Mouse (Mus musculus) heart, adult 11 months (tissue): ENCODE data around the gene Tbx1.
A peak's percentile ranks its signal among the peaks of the same experiment; 100 is the strongest.

Source experiments
- DNase-seq: peaks from one replicate; pipeline ENCODE4 v3.0.0; 2022

Gene Tbx1

GRCm38 (mm10) chr16:18589804-18590790 lies at the start of gene Tbx1:
Gene Tbx1, minus strand, starts transcription at chr16:18590671.
- DNase-seq, result peak; percentile 88

DNA sequence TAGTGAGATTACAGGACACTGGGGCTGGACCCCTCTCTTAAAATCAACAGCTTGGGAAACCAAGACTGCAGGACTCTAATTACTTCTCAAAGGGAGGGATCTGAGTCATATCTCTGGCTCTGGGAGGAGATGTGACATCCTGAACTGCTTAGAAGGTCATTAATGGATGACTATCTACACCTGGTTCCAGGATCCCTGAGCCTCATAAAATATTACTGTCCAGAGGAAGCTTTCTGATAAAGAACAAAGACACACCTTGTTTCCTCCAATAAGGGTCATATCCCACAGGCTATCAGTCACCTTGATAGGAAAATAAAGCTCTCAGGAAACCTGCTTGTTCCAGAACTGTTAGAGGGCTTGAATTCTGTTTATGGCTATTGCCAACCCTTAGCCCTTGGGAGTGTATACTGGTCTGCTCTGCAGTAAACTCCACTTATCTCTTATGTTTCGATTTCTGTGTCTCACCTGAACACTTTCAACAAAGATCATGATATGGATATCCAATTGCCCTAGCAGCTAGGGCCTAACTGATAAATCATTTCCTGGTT lies 49.0 kb upstream of the Tbx1 start:
- DNase-seq, result peak; percentile 33

DNA sequence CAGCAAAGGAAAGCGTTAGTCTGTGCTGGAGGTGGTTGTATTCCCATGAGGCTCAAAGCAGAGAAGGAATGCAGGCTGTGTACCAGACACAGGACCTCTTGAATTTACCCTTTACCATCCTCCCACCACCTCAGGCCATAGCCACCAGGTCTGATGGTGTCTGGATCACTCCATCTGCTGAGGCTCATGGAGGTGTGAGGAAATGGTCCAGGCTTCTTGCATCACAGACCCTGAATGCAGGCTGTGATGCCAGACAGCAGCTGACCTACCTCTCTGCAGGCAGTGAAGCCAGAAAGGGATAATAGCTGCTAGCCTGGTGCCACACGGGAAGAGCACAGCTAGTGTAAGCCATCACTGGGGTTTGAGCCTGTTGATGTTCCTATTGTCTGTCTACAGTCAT lies 47.9 kb upstream of the Tbx1 start:
- DNase-seq, result peak; percentile 51

DNA sequence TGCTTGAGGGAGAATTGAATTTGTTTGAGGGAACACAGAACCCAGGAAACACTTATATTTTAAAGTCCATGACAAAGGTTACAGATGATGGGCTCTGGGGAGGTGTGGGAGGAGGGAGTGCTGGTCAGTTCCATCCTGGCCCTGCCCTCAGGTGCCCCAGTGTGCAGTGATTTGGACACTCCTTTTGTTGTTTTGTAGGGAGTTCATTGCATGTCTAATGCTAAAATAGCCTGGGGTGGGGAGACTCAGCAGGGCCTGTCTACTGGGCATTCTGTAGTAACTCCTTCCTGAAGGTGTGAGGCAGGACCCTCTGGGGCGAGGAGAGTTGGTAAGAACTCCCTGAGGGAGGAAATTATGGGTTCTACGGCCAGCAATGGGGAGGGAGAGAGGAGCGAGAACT lies 46.3 kb upstream of the Tbx1 start:
- peak; percentile 72 for DNase-seq

- DNase-seq, result peak; percentile 41
Observed at GRCm38 (mm10) chr16:18636401-18636800, 45.9 kb upstream of the Tbx1 start.

DNA sequence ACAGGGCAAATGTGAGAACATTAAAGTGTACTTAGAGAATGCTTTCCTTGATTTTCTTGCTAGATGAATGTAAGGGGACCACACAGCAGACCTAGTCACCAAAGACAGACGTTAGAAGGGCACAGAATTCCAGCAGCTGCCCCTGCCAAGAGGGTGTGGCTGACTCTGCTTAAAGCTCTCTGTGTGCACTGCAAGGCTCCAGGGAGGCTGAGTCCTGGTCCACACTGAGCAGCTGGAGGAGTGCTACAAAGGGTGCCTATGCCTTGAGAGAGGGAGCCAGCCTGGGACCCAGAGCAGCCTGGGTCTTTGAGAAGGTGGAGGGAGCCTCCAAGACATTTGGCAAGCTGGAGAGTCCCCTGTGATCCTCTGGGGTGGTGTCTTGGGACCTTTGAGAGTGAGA lies 42.9 kb upstream of the Tbx1 start:
- DNase-seq, result peak; percentile 82

- peak; percentile 83 for DNase-seq
Observed at GRCm38 (mm10) chr16:18632816-18633215, 42.3 kb upstream of the Tbx1 start.

DNA sequence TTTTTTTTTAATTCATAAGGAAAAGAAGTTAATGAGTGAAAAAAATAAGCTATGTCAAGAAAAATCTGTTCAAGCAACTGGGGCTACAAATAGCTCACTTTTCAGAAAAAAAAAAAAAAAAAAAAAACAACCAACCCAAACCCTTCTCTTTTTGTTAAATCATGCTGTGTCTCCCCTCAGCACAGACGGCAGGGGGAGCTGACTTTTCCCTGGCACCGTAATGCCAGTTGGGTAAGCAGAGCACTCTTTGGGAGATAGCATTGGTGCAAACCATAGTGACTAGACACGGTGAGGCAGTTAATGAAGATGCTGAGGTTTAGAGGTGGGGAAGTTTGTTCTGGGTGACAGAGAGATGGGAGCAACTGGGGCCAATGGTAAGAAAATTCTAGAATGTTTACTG lies 41.6 kb upstream of the Tbx1 start:
- DNase-seq, result peak; percentile 24

DNA sequence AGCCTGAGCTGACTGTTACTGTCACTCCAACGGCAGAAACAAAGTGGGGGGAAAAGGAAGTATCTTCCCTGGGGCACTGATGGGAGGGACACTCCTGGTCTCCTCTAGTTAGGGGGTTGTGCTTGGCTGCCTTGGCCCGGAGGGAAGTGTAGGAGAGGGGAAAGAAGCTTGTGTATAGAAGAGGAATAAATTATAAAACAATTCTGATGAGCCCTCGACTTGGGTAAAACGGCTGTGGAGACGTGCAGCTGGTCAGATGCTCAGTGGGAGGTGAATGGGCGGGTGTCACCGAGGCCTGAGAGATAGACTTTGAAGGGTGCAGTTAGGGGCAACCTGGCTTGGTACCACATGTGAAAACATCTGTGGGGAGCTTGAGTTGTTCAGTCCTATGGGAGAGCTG lies 40.7 kb upstream of the Tbx1 start:
- DNase-seq, result peak; percentile 68

- DNase-seq, result peak; percentile 87
Observed at GRCm38 (mm10) chr16:18630291-18630690, 39.8 kb upstream of the Tbx1 start.

DNA sequence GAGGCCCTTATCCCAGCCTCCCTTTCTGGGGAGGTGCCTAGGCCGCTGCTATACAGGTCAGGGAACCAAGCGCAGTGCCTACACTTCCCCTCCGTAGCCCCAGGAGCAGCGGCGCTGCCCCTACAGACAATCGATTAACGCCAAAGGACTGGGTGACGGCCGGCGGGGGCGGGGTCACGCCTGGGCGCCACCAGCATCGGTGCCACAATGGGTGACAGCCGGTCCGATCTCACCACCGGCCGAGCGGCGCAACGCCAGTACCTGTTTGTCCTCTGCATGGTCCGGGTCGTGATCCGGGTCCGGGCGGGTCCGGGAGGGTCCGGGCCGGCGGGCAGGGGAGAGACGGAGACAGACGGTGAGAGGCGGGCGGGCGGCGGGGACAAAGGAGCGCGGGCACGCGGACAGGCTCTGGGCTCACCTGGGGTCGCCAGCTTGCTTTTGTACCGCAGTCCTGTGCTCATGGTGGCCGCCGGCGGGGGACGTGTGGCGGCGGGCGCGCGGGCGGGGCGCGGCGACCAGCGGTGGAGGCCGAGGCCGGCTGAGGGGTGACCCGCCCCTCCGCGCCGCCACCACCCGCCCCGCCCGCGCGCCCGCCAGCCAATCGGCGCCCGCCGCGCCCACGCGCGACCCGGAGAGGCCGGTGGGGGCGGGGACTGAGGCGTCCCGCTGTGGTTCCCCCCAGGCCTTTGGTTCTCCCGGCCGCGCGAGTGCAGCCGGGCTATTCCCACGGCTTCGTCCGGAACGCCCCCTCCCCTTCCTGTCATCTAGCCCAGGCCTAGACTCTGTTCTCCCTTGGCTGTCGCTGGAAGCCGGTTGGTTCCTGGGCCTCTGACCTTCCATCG lies 39.1 kb upstream of the Tbx1 start, which contains the start of gene Sept5:
Gene Sept5 (minus strand): TSS at position 565 of the 842 bp plus-strand sequence.
- peak; percentile 98 for DNase-seq

GRCm38 (mm10) chr16:18628948-18629340 lies 38.5 kb upstream of the Tbx1 start:
- DNase-seq, result no peak

DNA sequence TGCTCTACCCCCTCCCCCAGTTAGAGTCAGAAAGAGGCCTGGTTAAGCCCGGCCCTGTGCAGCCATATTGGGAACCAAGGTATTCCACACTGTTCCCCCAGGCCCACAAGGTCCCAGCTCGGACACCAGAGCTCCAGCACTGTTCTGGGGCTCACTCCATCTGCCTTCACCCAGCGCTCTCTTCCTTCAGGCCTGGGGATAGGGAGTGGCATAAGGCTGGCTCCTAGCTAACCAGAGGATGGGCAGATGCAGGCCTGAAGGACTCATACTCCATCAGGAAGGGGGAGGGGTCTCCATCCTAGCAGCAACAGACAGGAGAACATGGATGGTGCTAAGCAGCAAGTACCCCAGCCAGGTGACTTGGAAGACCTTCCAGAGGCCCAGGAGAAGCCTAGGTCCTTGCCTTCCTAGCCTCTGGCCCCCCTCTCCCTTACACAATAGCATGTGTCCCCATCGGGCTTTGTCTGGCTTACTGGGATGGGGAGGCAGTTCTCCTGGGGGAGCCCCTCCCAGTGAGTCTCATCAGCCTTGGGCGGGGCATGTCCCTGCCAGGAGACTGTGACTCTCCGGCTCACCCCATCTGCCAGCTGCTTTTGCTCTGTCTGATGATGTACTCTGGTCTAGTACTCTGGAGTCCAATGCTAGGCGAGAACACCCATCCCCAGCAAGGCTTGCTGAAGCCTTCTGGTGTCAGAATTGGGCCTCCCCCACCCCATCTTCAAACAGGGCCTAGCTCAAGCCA lies 37.9 kb upstream of the Tbx1 start:
- DNase-seq, result peak; percentile 94

DNA sequence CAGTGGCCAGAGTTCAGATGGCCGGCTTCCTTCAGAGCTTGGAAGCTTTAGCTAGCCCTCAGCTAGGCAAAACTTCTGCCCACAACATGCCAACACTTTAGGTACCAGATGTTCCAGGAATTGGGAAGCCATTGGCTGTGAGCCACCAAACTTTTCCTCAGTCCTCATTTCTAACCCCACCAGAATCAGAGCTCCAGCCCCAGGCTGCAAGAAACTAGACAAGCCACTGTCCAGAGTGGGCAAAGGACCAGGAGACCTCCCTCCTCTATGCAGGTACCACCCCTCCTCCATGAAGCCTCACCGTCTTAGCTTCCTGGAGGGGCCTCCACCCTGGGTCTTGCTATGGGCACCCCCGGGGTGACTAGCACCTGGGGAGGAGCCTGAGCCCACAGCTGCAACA lies 36.7 kb upstream of the Tbx1 start:
- peak; percentile 92 for DNase-seq

GRCm38 (mm10) chr16:18626376-18626878 lies 36.0 kb upstream of the Tbx1 start, which contains the start of gene Gm49601:
Gene Gm49601, minus strand, starts transcription at chr16:18626427.
- peak; percentile 98 for DNase-seq

DNA sequence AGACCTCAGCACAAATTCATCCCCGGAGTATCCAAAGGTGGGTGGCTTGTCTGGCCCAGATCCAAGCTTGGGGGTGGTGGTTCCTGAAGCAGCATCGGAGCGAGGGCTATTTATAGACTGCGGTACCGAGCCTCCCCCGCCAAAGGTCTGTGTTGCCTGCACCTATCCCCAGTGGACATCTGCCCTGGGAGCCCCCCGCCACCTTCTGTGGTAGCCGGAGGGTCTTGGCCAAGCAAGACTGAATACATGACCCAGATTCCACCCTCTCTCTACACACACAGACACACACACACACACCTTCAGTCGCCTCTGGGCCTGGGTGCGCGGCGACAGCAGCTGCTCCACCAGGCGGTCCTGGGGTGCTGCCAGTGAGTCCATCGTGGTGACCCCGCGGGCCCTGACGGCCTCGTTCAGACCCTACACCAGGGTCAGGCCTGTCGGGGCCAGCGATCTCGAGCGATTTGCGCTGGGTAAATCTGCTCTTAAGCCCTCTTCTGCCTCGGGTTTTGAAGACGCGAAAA lies 35.4 kb upstream of the Tbx1 start:
- no peak for DNase-seq

DNA sequence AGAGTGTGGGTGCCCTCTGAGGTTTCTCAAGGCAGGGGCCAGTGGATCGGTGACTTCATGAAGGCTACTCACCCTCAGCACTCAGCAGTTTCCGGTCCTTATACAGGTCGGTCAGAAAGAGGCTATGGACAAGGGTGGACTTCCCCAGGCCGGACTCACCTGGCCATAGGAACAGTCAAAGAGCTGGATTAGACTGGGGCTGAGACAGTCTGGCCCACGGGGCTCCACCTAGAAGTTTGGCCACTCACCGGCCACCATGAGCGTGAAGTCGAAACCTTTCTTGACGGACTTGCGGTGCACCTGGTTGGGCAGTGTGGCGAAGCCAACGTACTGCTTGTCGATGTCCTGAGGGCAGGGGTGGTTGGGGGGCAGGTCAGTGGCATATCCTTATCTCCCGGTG lies 34.6 kb upstream of the Tbx1 start:
- peak; percentile 91 for DNase-seq

- DNase-seq, result no peak
Observed at GRCm38 (mm10) chr16:18624641-18625040, 34.2 kb upstream of the Tbx1 start.

- no peak for DNase-seq
Observed at GRCm38 (mm10) chr16:18623751-18624540, 33.5 kb upstream of the Tbx1 start.

DNA sequence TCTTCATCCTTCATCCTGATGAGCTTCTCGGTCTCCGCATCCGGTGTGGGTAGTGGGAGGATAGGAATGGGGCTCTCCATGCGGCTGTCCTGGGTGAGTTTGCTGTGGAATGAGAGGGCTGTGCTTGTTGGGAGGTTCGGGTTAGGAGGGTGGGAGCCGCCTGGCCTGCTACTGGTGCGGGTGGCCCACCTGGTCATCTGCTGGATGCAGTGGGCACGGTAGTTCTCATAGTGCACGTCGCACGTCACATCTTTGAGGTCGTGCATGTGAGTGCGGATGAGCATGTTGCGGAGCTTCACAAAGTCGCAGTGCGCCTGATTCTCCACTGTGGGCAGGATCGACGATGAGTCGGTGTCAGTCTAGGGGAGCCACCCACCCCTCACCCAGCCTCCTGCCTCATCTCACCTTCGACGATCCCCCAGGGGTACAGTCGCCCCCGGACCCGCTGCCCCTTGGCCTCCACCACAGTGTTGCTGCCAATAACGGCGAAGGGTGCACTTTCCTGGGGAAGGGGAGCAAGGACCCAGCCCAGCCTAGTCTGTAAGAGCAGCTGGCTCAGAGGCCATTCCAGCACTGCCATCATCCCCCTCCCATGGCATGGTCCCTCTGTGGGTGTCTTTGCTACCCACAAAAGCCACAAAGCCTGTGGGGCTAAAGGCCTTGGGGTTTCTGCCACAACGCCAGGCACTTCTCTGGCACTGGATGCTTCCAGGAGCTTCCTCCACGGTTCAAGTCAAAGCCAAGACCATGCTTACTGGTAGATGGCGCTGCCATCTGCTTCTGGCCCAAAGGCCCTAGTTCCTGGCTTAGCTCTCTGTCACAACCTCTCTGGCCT lies 32.7 kb upstream of the Tbx1 start:
- peak; percentile 90 for DNase-seq
